Mouse (Mus musculus): ENCODE measurements at regions not wholly inside any gene's neighbourhood (a gene's known extent, or its start where the extent isn't known, plus 50 kb on each side); places are given as distances from the start of the nearest gene placed in this dataset.

DNA sequence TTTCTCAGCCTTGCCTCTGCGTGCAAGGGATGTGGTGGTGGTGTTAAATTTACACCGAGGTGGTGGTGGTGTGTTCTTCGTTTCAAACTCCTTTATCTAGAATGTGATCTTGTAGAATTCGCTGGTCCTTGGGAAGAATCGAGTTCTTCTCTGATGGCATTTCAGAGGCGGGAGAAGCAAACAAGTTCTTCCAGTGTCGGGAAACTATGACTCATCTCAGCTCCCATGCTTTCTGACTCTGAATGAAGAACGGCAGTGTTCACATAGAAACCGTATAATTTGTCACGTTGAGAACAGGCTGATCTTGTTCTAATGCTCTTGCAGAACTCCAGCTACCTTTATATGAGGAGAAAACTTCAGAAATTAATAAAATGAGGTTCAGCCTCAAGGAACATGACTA is 332.6 kb downstream of the Klf5 start:
- Histone ChIP-seq H3K27ac (ENCODE audit: low read depth, low read length) (no peak overlapping the region), H3K27me3 (ENCODE audit: insufficient read depth, low read length) (no peaks in the 10 kb centered on the region), H3K4me3 (ENCODE audit: low read depth, low read length) (no peak overlapping the region), H3K9ac (replicated peaks; ENCODE audit: low read length, poor library complexity, severe bottlenecking) (no peak overlapping the region), H3K4me2 (ENCODE audit: low read depth, low read length, poor library complexity, severe bottlenecking) (no peak overlapping the region), H3K4me1 (ENCODE audit: insufficient read depth, low read length) (no peaks in the 10 kb centered on the region), H3K36me3 (ENCODE audit: insufficient read depth, low read length) (no peaks in the 10 kb centered on the region), H3K9me3 (ENCODE audit: low read length) (no peaks in the 10 kb centered on the region)
- 73% methylated on average over 10 of the region's 10 CpGs for WGBS
- ATAC-seq (ENCODE audit: low FRiP score): no peak
- peak; percentile 5 for DNase-seq (ENCODE audit: low spot score)
- no peak for TF ChIP-seq CTCF (IDR thresholded peaks at IDR 0.05)

GRCm38 (mm10) chr14:99632444-99632843 is 334.0 kb downstream of the Klf5 start:
- no peak overlapping the region for H3K27ac ChIP-seq (ENCODE audit: low read depth, low read length)
- no peak for ATAC-seq (ENCODE audit: low FRiP score)
- WGBS: 24% methylated on average over 4 of the region's 4 CpGs

GRCm38 (mm10) chr14:99635556-99636150 is 337.2 kb downstream of the Klf5 start:
- no peaks in the 10 kb centered on the region for H3K9me3 ChIP-seq (ENCODE audit: low read length)
- H3K36me3 ChIP-seq (ENCODE audit: insufficient read depth, low read length): no peaks in the 10 kb centered on the region
- H3K27ac ChIP-seq (ENCODE audit: low read depth, low read length): no peak overlapping the region
- H3K4me2 ChIP-seq (ENCODE audit: low read depth, low read length, poor library complexity, severe bottlenecking): no peak overlapping the region
- no peaks in the 10 kb centered on the region for H3K4me1 ChIP-seq (ENCODE audit: insufficient read depth, low read length)
- DNase-seq (ENCODE audit: low spot score) (no peak), ATAC-seq (ENCODE audit: low FRiP score) (no peak)
- WGBS: 92% methylated on average over 4 of the region's 4 CpGs
- TF ChIP-seq CTCF (IDR thresholded peaks at IDR 0.05): no peak
- H3K9ac ChIP-seq (replicated peaks; ENCODE audit: low read length, poor library complexity, severe bottlenecking): no peak overlapping the region
- H3K4me3 ChIP-seq (ENCODE audit: low read depth, low read length): no peak overlapping the region
- no peaks in the 10 kb centered on the region for H3K27me3 ChIP-seq (ENCODE audit: insufficient read depth, low read length)

More at GRCm38 (mm10) chr14:99632444-99632843, 334.0 kb downstream of the Klf5 start:
- Histone ChIP-seq H3K9ac (replicated peaks; ENCODE audit: low read length, poor library complexity, severe bottlenecking) (no peak overlapping the region), H3K4me1 (ENCODE audit: insufficient read depth, low read length) (no peaks in the 10 kb centered on the region), H3K4me3 (ENCODE audit: low read depth, low read length) (no peak overlapping the region), H3K9me3 (ENCODE audit: low read length) (no peaks in the 10 kb centered on the region), H3K27me3 (ENCODE audit: insufficient read depth, low read length) (no peaks in the 10 kb centered on the region), H3K36me3 (ENCODE audit: insufficient read depth, low read length) (no peaks in the 10 kb centered on the region), H3K4me2 (ENCODE audit: low read depth, low read length, poor library complexity, severe bottlenecking) (no peak overlapping the region)
- TF ChIP-seq CTCF (IDR thresholded peaks at IDR 0.05): no peak
- no peak for DNase-seq (ENCODE audit: low spot score)

- no peaks in the 10 kb centered on the region for H3K9me3 ChIP-seq (ENCODE audit: low read length)
- H3K4me3 ChIP-seq (ENCODE audit: low read depth, low read length): no peak overlapping the region
- no peak for DNase-seq (ENCODE audit: low spot score)
- H3K27ac ChIP-seq (ENCODE audit: low read depth, low read length): no peak overlapping the region
- H3K4me1 ChIP-seq (ENCODE audit: insufficient read depth, low read length): no peaks in the 10 kb centered on the region
- no peak for TF ChIP-seq CTCF (IDR thresholded peaks at IDR 0.05)
- ATAC-seq (ENCODE audit: low FRiP score): no peak
- H3K36me3 ChIP-seq (ENCODE audit: insufficient read depth, low read length): no peaks in the 10 kb centered on the region
- H3K4me2 ChIP-seq (ENCODE audit: low read depth, low read length, poor library complexity, severe bottlenecking): no peak overlapping the region
- H3K27me3 ChIP-seq (ENCODE audit: insufficient read depth, low read length): no peaks in the 10 kb centered on the region
- 74% methylated on average over 15 of the region's 15 CpGs for WGBS
- no peak overlapping the region for H3K9ac ChIP-seq (replicated peaks; ENCODE audit: low read length, poor library complexity, severe bottlenecking)
These were observed 343.3 kb downstream of the Klf5 start for GRCm38 (mm10) chr14:99641475-99642453.

GRCm38 (mm10) chr14:99646323-99646722 is 347.8 kb downstream of the Klf5 start:
- Histone ChIP-seq H3K4me3 (ENCODE audit: low read depth, low read length) (no peak overlapping the region), H3K36me3 (ENCODE audit: insufficient read depth, low read length) (no peaks in the 10 kb centered on the region), H3K9me3 (ENCODE audit: low read length) (no peaks in the 10 kb centered on the region), H3K27me3 (ENCODE audit: insufficient read depth, low read length) (no peaks in the 10 kb centered on the region), H3K27ac (ENCODE audit: low read depth, low read length) (no peak overlapping the region), H3K9ac (replicated peaks; ENCODE audit: low read length, poor library complexity, severe bottlenecking) (no peak overlapping the region), H3K4me1 (ENCODE audit: insufficient read depth, low read length) (no peaks in the 10 kb centered on the region), H3K4me2 (ENCODE audit: low read depth, low read length, poor library complexity, severe bottlenecking) (no peak overlapping the region)
- no peak for ATAC-seq (ENCODE audit: low FRiP score)
- no peak for TF ChIP-seq CTCF (IDR thresholded peaks at IDR 0.05)
- no peak for DNase-seq (ENCODE audit: low spot score)
- WGBS: 95% methylated on average over 3 of the region's 3 CpGs

DNA sequence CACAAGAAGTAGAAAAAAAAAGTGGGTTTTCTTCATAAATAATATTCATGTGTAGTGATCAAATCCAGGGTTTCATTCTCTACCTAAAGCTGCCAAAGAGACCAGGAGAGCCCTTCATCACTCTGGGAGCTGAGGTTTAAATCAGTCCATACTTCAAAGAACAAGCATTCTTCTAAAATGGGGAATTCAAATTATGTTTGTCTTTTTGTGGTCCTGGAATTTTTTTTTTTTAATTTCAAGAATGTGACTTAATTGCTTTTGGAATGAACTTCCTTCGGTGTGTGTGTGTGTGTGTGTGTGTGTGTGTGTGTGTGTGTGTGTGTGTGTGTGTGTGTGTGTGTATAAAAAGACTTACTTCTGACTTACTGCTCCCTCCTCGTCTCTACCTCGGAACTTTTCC is 375.9 kb downstream of the Klf5 start:
- H3K4me2 ChIP-seq (ENCODE audit: low read depth, low read length, poor library complexity, severe bottlenecking): no peak overlapping the region
- no peaks in the 10 kb centered on the region for H3K4me1 ChIP-seq (ENCODE audit: insufficient read depth, low read length)
- no peak for ATAC-seq (ENCODE audit: low FRiP score)
- no peak overlapping the region for H3K9ac ChIP-seq (replicated peaks; ENCODE audit: low read length, poor library complexity, severe bottlenecking)
- H3K4me3 ChIP-seq (ENCODE audit: low read depth, low read length): no peak overlapping the region
- TF ChIP-seq CTCF (IDR thresholded peaks at IDR 0.05): no peak
- H3K36me3 ChIP-seq (ENCODE audit: insufficient read depth, low read length): no peaks in the 10 kb centered on the region
- no peaks in the 10 kb centered on the region for H3K9me3 ChIP-seq (ENCODE audit: low read length)
- H3K27me3 ChIP-seq (ENCODE audit: insufficient read depth, low read length): no peaks in the 10 kb centered on the region
- no peak for DNase-seq (ENCODE audit: low spot score)
- 81% methylated on average over 3 of the region's 3 CpGs for WGBS
- no peak overlapping the region for H3K27ac ChIP-seq (ENCODE audit: low read depth, low read length)

All from midbrain, postnatal 0 days (tissue).